Mouse (Mus musculus) kidney, adult 9 months (tissue): ENCODE data around the gene Dctn2.

ENCODE experiments used
- DNase-seq: peaks from one replicate; pipeline ENCODE4 v3.0.0; 2022

Gene Dctn2

DNA sequence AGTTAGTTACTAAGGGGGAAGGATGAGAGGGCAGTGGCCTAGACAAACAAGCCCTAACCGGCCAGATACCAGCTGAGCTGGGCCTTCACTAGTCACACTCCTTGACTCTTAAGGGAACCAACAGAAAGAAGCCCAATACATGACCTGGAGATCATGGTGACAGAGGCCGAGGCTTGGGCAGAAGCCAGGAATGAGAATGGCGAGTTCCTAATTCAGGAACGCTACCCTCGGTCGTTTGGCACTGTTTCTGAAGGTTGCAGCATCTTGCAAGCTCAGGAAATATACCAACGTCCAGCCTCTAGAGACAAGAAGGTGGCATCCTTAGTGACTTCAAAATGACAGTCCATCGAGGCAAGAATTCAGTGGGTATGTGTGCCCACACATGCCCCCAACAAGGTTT lies 1.8 kb upstream of the Dctn2 start:
- DNase-seq = no peak

DNA sequence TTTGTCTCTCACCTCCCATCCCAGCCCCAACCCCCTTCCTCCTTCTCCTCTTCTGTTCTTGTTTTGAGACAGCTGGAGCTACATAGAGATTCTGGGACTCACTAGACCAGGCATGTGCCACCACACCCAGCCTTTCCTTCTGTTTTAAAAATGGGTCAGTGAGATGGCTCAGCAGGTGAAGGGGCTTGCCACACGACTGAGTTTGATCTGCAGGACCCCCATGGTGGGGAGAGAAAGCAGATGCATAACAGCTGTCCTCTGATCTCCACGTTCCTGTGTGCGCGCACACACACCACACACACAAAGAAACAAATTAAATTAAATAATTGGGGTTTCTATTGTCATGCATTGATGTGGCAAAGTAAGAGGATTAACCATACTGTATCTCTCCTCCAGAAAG lies 1.2 kb upstream of the Dctn2 start:
- no peak for DNase-seq

DNA sequence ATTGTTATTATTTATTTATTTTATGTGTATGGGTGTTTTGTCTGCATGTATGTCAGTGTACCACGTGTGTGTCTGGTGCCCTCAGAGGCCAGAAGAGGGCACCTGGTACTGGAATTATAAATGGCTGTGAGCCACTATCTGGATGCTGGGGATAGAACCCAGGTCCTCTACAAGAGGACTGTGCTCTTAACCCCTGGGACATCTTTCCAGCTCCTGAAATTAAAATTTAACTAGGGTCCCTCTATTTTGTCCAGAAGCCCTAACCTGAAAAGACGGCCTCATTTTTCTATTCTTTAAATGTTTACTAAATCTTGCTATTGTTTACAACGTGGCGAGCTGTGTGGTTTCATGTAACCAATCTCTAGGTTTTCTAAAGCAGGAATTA lies 449 bp upstream of the Dctn2 start:
- peak; percentile 53 for DNase-seq

DNA sequence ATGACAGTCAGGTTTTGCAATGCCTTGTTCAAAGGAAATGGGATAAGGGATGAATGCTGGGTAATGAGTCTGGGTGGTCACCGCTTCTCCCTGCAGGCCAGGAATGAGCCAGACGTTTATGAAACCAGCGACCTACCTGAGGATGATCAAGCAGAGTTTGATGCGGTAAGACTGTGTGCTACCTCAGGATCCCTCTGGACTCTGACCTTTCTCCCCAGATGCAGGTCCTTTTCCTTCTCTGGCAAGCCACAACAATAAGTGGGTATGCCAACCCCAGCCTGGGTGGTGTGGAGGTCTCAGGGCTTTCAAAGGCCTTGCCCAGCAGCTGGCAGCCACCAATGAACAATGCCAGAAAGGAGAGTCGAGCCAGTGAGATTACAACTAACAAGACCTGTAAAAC lies 1.1 kb downstream of the Dctn2 start:
- DNase-seq = peak; percentile 49

DNA sequence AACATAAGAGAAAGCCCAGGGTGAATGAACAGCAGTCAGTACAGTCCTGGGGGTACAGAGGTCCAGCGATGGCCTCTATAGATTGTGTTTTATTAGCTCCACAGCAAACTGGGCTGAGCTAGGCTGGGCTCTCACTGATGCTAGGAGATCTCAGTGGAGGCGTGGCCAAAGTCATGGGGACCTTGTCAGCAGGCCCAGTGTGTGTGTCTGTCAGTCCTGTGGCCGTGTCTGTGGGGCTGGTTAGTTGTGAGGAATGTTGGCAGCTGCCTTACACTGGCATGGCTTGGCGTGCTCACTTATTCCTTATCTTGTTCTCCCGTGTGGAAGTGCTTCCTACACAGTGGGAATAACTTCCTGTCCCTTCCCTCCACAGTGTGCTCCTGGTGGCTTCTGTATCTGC lies 2.2 kb downstream of the Dctn2 start:
- no peak for DNase-seq

- DNase-seq = no peak
Observed at GRCm38 (mm10) chr10:127269036-127269435, 2.9 kb downstream of the Dctn2 start.

- no peak for DNase-seq
Observed at GRCm38 (mm10) chr10:127269884-127270283, 3.7 kb downstream of the Dctn2 start.

DNA sequence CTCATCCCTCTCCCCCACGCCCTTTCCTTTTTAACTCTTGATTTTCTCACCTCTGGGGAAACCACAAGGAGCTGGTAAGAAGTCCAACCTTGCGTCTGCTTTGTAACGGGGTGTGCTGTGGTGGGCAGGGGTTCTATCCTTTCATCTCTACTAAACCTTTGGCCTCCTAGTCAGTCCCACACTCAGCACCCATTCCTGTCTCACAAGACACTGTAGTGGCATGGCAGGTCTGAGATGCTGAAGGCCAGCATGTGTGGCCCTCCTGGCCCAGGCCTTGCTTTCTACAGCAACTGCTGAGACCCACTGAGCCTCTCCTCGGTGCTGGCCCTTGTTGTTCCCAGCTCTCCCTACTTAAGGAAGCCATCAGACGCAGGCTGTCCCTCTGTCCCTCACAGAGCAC lies 6.2 kb downstream of the Dctn2 start:
- DNase-seq = no peak

GRCm38 (mm10) chr10:127274261-127275022 lies 8.3 kb downstream of the Dctn2 start:
- no peak for DNase-seq

GRCm38 (mm10) chr10:127279730-127280129 lies 13.6 kb downstream of the Dctn2 start:
- no peak for DNase-seq

DNA sequence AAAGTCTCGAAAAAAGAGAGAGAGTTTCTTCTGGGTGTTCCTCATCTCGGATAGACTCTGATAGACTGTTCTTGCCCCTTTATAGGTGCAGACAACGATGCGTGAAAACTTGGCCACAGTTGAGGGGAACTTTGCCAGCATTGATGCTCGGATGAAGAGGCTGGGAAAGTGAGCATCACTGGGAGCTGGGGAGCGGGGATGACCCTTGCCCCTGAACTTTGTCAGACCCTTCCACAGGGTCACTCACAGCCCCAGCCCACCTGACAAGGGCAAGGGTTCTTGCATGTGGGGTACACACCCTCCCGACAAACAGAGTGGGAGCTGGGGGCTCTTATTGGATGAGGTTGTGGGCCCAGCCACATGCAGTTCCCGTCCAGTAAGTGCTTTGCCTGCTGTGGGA lies 15.1 kb downstream of the Dctn2 start:
- peak; percentile 42 for DNase-seq

GRCm38 (mm10) chr10:127282620-127283215 lies 16.6 kb downstream of the Dctn2 start:
- no peak for DNase-seq

DNA sequence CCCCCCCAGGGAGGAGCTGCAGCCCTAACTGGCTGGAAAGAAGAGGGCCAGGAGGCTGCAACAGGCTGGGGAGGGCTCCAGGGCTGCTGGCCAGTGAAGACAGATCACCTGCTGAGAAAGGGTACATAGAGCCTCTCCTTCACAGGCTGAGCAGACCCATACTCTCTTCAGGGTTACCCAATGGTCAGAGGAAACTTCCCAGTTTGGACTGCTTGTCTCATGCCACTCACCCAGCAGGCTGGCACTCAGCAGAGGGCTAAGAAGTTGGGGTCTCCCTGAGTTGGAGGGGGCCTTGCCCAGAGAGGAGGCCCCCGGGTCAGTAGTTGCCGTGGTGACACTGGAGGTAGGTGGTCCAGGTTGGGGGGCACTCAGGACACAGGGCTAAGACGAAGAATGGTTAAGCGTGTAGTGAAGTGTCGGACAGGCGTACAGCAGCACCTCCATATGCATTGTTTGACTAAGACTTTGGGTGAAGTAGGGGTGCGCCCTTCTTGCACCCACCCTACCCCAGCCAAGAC lies 18.0 kb downstream of the Dctn2 start:
- DNase-seq = no peak

- DNase-seq = no peak
Observed at GRCm38 (mm10) chr10:127284724-127285500, 18.7 kb downstream of the Dctn2 start.

- no peak for DNase-seq
Observed at GRCm38 (mm10) chr10:127285644-127286043, 19.5 kb downstream of the Dctn2 start.

- DNase-seq = no peak
Observed at GRCm38 (mm10) chr10:127286194-127286593, 20.0 kb downstream of the Dctn2 start.

- peak; percentile 42 for DNase-seq
Observed at GRCm38 (mm10) chr10:127286730-127287129, 20.6 kb downstream of the Dctn2 start.

GRCm38 (mm10) chr10:127287271-127287935 lies 21.2 kb downstream of the Dctn2 start:
- DNase-seq = no peak

GRCm38 (mm10) chr10:127287936-127288293 lies 21.7 kb downstream of the Dctn2 start:
- no peak for DNase-seq

GRCm38 (mm10) chr10:127288328-127288799 lies 22.2 kb downstream of the Dctn2 start:
- peak; percentile 62 for DNase-seq

DNA sequence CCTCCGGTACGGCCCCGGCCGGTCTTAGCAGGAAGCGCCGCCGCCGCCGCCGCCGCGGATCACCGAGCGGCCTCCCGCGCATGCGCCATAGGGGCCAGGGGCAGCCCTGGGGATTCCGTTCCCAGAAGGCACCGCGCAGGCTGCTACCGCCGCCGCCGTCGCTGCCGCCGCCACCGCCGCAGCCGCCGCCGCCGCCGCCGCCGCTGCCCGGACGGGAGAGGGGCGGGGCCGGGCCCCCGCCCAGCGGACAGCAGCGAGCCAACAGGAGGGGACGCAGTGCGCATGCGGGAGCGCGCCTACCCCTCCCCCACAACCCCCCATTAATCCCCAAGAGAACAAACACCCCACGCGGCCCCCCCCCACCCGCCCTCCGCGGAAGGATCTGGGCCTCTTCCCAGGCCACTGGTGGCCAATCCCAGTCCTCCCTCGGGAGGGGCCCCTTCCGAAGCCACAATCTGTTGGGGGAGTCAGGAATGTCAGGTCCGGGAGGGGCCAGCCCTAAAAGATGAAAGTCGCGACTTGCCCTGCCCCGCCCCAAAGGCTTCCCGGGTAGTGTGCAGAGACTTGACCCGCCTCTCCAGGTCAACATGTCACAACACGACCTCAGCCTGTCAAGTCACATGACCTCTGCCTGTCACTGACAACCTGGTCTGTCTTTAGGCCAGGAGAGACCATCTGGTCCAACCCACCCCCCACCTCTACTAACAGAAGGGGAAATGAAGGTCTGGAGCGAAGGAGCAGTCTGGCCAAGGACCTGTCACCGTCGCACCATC lies 22.8 kb downstream of the Dctn2 start, which contains the start of gene Mbd6:
Gene Mbd6 (minus strand): TSS at position 219 of the 773 bp plus-strand sequence.
- DNase-seq = peak; percentile 92

DNA sequence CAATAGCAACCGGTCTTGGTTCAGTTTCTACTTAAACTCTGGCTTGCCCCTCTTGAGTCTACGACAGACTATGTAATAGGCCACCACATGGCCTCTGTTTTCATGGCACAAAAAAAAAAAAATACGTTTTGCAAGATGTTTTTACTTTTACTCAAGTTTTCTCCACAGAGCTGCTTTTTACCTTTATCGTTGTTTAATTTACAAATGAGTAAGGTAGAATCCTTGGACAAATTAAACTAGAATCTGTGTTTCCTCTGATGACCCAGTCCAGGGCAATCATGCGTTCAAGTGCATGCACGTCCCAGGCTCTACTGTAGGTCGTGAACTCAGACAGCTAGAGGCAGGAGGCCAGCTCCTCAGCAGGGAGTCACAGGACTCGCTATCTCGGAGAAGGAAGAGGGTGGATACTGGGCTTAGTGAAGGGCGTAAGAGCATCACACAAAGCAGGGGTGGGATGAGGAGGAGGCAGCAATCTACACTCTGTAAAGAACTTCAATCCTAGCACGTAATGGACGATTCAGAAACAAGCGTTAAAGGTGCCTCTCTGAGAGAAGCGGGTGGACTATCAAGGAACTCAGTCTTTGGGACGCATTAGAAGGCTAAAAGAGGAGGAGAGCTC lies 23.5 kb downstream of the Dctn2 start:
- DNase-seq = peak; percentile 89
